Mouse (Mus musculus): ENCODE results near the gene Katnal1. TPM values are rescaled to one million over a fixed set of nuclear protein-coding genes. Genes with fewer than 3 reads are reported as not detected.

Gene Katnal1
- polyA plus RNA-seq, 1 experiment from 2014 or later = 17.4 TPM

DNA sequence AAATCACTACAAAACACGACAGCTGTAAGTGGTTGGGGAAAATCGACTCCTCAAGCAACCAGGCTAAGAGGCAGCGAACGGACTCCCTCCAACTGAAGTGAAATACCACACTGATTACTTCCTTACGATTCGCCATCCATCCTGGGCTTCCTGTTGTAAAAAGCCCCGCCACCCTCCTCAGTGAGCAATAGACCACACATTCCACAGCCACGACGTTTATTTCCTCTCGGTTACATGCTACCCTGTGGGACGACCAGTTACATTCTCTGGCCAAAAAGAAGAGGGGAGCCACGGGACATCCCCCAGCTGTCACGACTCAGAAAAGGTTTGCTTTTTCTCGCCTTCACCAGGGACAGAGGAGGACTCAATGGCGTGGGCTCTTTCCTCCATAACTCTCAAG lies 20.9 kb upstream of the Katnal1 start:
- H3K36me3 ChIP-seq (ENCODE audit: control insufficient read depth, insufficient read depth, low read length) = no peaks in the 10 kb centered on the region
- H3K9me3 ChIP-seq (replicated peaks; ENCODE audit: control insufficient read depth, low read length) = no peaks in the 10 kb centered on the region; the same call in 1 of the 2 replicates
- ATAC-seq (replicated peaks; ENCODE audit: insufficient number of reproducible peaks, low FRiP score, low TSS enrichment) = no peak
- no peak overlapping the region; the same call in 1 of the 2 replicates for H3K27ac ChIP-seq (ENCODE audit: low read depth, low read length)
- no peaks in the 10 kb centered on the region for H3K27me3 ChIP-seq (ENCODE audit: control insufficient read depth, insufficient read depth, low read length)
- no peak overlapping the region for H3K9ac ChIP-seq (ENCODE audit: low read depth, low read length)
- H3K4me2 ChIP-seq = no peak overlapping the region
- peaks cover 3% of the 10 kb centered on the region for H3K4me1 ChIP-seq (ENCODE audit: control insufficient read depth, insufficient read depth, low read length)
- WGBS (ENCODE audit: insufficient replicate concordance) = 39% methylated on average over 15 of the region's 15 CpGs
- no peak overlapping the region for H3K4me3 ChIP-seq (ENCODE audit: low read depth, low read length)

DNA sequence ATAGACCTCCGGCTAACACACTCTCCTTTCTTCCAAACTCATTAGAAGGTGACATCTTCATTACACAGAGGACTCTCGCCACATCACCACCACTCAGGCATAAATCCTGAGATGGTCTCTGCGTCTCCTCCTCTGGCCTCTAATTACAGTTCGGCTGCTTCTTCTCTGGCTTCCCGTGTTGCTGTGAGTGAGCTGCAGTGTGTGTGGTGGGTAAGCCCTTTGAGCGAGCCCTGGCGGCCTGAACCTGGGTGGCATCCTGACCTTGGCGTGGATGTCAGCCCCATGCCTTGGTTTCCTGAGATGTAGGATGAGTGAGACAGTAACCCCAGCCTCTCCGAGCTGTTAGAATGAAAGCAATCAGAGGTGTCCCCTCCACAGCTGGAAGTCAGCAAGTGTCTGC lies 19.5 kb upstream of the Katnal1 start:
- ATAC-seq (replicated peaks; ENCODE audit: insufficient number of reproducible peaks, low FRiP score, low TSS enrichment) = no peak
- WGBS (ENCODE audit: insufficient replicate concordance) = 66% methylated on average over 9 of the region's 9 CpGs

DNA sequence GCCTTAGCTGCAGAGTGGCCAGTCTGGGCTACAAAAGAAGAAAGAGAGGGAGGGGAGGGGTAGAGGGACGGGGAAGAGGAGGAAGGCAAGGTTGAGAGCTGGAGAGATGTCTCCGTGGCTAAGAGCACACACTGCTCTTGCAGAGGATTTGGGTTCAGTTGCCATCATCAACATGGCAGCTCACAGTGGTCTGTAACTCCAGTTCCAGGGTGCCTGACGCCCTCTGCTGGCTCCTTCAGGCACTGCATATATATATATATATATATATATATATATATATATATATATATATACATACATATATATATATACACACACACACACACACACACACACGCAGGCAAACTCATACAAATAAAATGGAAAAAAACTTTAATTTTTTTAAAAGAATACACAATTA lies 18.3 kb upstream of the Katnal1 start:
- Histone ChIP-seq H3K9ac (ENCODE audit: low read depth, low read length) (no peak overlapping the region), H3K4me3 (ENCODE audit: low read depth, low read length) (no peak overlapping the region), H3K27me3 (ENCODE audit: control insufficient read depth, insufficient read depth, low read length) (no peaks in the 10 kb centered on the region), H3K36me3 (ENCODE audit: control insufficient read depth, insufficient read depth, low read length) (no peaks in the 10 kb centered on the region), H3K4me2 (no peak overlapping the region), H3K4me1 (ENCODE audit: control insufficient read depth, insufficient read depth, low read length) (peaks cover 3% of the 10 kb centered on the region; the same call in 1 of the 2 replicates), H3K9me3 (replicated peaks; ENCODE audit: control insufficient read depth, low read length) (peaks cover under 1% of the 10 kb centered on the region; the same call in 1 of the 2 replicates), H3K27ac (ENCODE audit: low read depth, low read length) (no peak overlapping the region)
- ATAC-seq (replicated peaks; ENCODE audit: insufficient number of reproducible peaks, low FRiP score, low TSS enrichment) = no peak
- WGBS (ENCODE audit: insufficient replicate concordance) = 73% methylated on average over 4 of the region's 4 CpGs

More for the DNA sequence above, 19.5 kb upstream of the Katnal1 start:
- 0 out of 2 replicates have a peak overlapping the region, but pooled peaks have one; percentile 22 for H3K9ac ChIP-seq (ENCODE audit: low read depth, low read length)
- no peak overlapping the region for H3K27ac ChIP-seq (ENCODE audit: low read depth, low read length)
- no peaks in the 10 kb centered on the region for H3K27me3 ChIP-seq (ENCODE audit: control insufficient read depth, insufficient read depth, low read length)
- H3K4me2 ChIP-seq = no peak overlapping the region
- H3K4me3 ChIP-seq (ENCODE audit: low read depth, low read length) = no peak overlapping the region
- no peaks in the 10 kb centered on the region for H3K36me3 ChIP-seq (ENCODE audit: control insufficient read depth, insufficient read depth, low read length)
- H3K4me1 ChIP-seq (ENCODE audit: control insufficient read depth, insufficient read depth, low read length) = peaks cover 3% of the 10 kb centered on the region; the same call in 1 of the 2 replicates
- no peaks in the 10 kb centered on the region for H3K9me3 ChIP-seq (replicated peaks; ENCODE audit: control insufficient read depth, low read length)

DNA sequence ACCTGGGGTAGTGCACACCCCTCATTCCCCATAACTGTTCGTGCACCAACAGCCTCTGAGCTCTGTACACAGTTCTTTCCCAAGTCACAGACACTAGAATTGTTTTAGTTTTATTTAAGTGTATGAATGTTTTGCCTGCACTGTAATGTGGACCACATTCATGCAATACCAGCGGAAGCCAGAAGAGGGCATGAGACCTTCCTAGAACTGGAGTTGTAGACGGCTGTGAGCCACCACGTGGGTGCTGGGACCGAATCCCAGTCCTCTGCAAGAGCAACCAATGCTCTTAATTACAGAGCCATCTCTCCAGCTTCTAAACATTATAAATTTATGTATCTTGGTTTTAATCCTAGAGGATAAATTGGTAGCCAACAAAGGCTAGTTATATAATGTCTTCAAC lies 17.7 kb upstream of the Katnal1 start:
- H3K4me3 ChIP-seq (ENCODE audit: low read depth, low read length) = no peak overlapping the region
- H3K4me1 ChIP-seq (ENCODE audit: control insufficient read depth, insufficient read depth, low read length) = peaks cover 3% of the 10 kb centered on the region; the same call in 1 of the 2 replicates
- H3K27me3 ChIP-seq (ENCODE audit: control insufficient read depth, insufficient read depth, low read length) = no peaks in the 10 kb centered on the region
- H3K4me2 ChIP-seq = no peak overlapping the region
- H3K9me3 ChIP-seq (replicated peaks; ENCODE audit: control insufficient read depth, low read length) = peaks cover 2% of the 10 kb centered on the region; the same call in 1 of the 2 replicates
- WGBS (ENCODE audit: insufficient replicate concordance) = 71% methylated on average over 5 of the region's 5 CpGs
- H3K27ac ChIP-seq (ENCODE audit: low read depth, low read length) = no peak overlapping the region
- ATAC-seq (replicated peaks; ENCODE audit: insufficient number of reproducible peaks, low FRiP score, low TSS enrichment) = no peak
- H3K9ac ChIP-seq (ENCODE audit: low read depth, low read length) = no peak overlapping the region
- H3K36me3 ChIP-seq (ENCODE audit: control insufficient read depth, insufficient read depth, low read length) = no peaks in the 10 kb centered on the region

DNA sequence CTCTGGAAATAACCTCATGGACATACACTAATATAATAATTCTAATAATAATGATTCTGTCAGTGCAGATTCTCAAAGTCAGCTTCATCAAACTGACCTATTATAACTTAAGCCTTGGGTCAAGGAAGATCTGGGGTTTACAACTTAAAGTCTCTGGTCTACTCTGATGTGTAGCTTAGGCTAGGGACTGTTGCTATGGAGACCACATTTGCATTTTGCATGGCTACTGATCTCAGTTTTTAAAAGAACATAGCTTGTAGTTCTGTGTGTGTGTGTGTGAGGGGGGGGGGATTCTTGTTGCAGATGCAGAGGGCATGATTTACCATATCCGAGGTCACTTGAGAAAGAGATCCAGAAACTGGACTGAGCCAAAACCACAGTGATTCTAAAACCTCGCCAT lies 16.6 kb upstream of the Katnal1 start:
- Histone ChIP-seq H3K27me3 (ENCODE audit: control insufficient read depth, insufficient read depth, low read length) (no peaks in the 10 kb centered on the region), H3K4me3 (ENCODE audit: low read depth, low read length) (no peak overlapping the region), H3K36me3 (ENCODE audit: control insufficient read depth, insufficient read depth, low read length) (no peaks in the 10 kb centered on the region), H3K9ac (ENCODE audit: low read depth, low read length) (no peak overlapping the region), H3K4me2 (no peak overlapping the region), H3K9me3 (replicated peaks; ENCODE audit: control insufficient read depth, low read length) (peaks cover 2% of the 10 kb centered on the region; the same call in 1 of the 2 replicates), H3K4me1 (ENCODE audit: control insufficient read depth, insufficient read depth, low read length) (peaks cover 3% of the 10 kb centered on the region; the same call in 1 of the 2 replicates), H3K27ac (ENCODE audit: low read depth, low read length) (no peak overlapping the region)
- 64% methylated on average over 2 of the region's 2 CpGs for WGBS (ENCODE audit: insufficient replicate concordance)
- no peak for ATAC-seq (replicated peaks; ENCODE audit: insufficient number of reproducible peaks, low FRiP score, low TSS enrichment)

DNA sequence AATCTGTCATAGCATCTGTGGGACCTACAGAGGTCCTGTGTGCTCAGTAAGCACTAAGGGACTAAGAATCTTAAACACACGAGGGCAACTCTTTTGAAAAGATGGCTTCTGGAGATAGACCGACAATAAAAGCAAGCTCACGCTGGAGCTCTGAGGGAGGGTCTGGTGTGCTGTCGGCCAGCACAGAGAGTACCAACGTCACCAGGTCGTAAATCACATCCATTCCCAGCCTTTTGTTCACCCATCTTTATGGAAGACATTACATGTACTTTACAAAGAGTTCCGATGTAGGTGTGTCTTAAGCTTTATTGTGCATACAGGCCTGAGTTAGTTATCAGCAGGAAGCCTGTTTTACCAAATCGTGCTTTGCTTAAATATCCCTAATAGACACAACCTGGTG lies 14.9 kb upstream of the Katnal1 start:
- H3K27me3 ChIP-seq (ENCODE audit: control insufficient read depth, insufficient read depth, low read length) = no peaks in the 10 kb centered on the region
- no peak overlapping the region for H3K4me2 ChIP-seq
- WGBS (ENCODE audit: insufficient replicate concordance) = 61% methylated on average over 8 of the region's 8 CpGs
- peaks cover 2% of the 10 kb centered on the region; the same call in 1 of the 2 replicates for H3K9me3 ChIP-seq (replicated peaks; ENCODE audit: control insufficient read depth, low read length)
- no peak for ATAC-seq (replicated peaks; ENCODE audit: insufficient number of reproducible peaks, low FRiP score, low TSS enrichment)
- H3K9ac ChIP-seq (ENCODE audit: low read depth, low read length) = no peak overlapping the region
- H3K4me3 ChIP-seq (ENCODE audit: low read depth, low read length) = no peak overlapping the region
- no peaks in the 10 kb centered on the region for H3K36me3 ChIP-seq (ENCODE audit: control insufficient read depth, insufficient read depth, low read length)
- no peak overlapping the region for H3K27ac ChIP-seq (ENCODE audit: low read depth, low read length)
- no peaks in the 10 kb centered on the region for H3K4me1 ChIP-seq (ENCODE audit: control insufficient read depth, insufficient read depth, low read length)

DNA sequence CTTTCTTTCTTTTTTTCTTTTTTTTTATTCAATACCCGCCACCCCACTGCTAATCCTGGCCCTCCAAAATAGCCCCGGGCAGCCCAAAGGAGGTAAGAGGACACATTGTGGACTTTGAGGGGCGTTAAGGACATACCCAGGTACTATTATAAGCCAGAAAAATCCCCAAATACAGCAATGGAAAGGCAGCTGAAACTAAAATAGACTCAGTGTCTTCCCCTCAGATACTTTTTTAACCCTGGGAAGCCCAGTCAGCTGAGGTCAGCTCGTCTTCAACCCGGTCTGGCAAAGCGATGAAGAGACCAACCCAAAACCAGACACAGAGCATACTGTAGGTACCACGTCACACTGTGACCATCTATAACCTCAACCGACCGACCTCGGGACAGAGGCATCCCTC lies 14.3 kb upstream of the Katnal1 start:
- no peak for ATAC-seq (replicated peaks; ENCODE audit: insufficient number of reproducible peaks, low FRiP score, low TSS enrichment)
- no peaks in the 10 kb centered on the region for H3K27me3 ChIP-seq (ENCODE audit: control insufficient read depth, insufficient read depth, low read length)
- no peaks in the 10 kb centered on the region for H3K36me3 ChIP-seq (ENCODE audit: control insufficient read depth, insufficient read depth, low read length)
- H3K4me2 ChIP-seq = no peak overlapping the region
- no peak overlapping the region for H3K27ac ChIP-seq (ENCODE audit: low read depth, low read length)
- H3K4me3 ChIP-seq (ENCODE audit: low read depth, low read length) = no peak overlapping the region
- WGBS (ENCODE audit: insufficient replicate concordance) = 80% methylated on average over 10 of the region's 10 CpGs
- H3K4me1 ChIP-seq (ENCODE audit: control insufficient read depth, insufficient read depth, low read length) = no peaks in the 10 kb centered on the region
- peaks cover 2% of the 10 kb centered on the region; the same call in 1 of the 2 replicates for H3K9me3 ChIP-seq (replicated peaks; ENCODE audit: control insufficient read depth, low read length)
- no peak overlapping the region for H3K9ac ChIP-seq (ENCODE audit: low read depth, low read length)

DNA sequence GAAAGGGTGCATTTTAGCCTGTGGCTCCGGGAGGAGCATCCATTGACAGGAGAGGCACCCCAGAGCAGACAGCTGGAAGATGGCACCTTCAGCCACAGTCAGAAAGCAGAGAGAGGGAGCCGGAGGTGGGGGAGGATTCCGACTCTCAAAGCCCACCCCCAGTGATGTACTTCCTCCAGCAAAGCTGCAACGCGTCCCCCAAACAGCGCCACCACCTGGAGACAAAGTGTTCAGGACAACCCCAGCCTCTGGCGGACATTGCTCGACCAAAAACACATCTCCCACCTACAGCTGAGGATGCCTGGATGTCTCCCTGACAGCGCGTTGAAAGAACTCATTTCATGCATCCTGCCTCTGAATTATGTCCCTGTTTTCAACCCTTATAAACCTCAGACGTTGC lies 13.8 kb upstream of the Katnal1 start:
- Histone ChIP-seq H3K9ac (ENCODE audit: low read depth, low read length) (no peak overlapping the region), H3K9me3 (replicated peaks; ENCODE audit: control insufficient read depth, low read length) (peaks cover 2% of the 10 kb centered on the region; the same call in 1 of the 2 replicates), H3K4me1 (ENCODE audit: control insufficient read depth, insufficient read depth, low read length) (no peaks in the 10 kb centered on the region), H3K27me3 (ENCODE audit: control insufficient read depth, insufficient read depth, low read length) (no peaks in the 10 kb centered on the region), H3K36me3 (ENCODE audit: control insufficient read depth, insufficient read depth, low read length) (no peaks in the 10 kb centered on the region), H3K4me3 (ENCODE audit: low read depth, low read length) (no peak overlapping the region), H3K4me2 (no peak overlapping the region), H3K27ac (ENCODE audit: low read depth, low read length) (no peak overlapping the region)
- ATAC-seq (replicated peaks; ENCODE audit: insufficient number of reproducible peaks, low FRiP score, low TSS enrichment) = no peak
- WGBS (ENCODE audit: insufficient replicate concordance) = 67% methylated on average over 11 of the region's 11 CpGs

DNA sequence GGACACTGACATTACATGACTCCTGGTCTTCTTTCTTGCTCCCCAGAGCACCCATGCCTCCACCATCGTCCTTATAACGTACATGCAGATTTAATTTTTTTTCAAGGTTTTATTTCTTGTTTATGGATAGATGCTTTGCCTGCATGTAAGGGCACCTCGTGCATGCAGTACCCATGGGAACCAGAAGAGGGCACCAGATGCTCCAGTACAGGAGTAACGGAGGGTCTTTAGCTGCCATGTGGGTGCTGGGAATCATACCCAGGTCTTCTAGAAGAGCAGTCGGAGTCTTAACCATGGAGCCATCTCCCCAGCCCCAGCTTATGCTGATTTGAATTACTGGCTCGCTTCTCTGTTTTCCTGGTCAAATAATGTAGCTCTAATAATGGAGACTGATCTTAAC lies 13.2 kb upstream of the Katnal1 start:
- Histone ChIP-seq H3K36me3 (ENCODE audit: control insufficient read depth, insufficient read depth, low read length) (no peaks in the 10 kb centered on the region), H3K9me3 (replicated peaks; ENCODE audit: control insufficient read depth, low read length) (peaks cover 2% of the 10 kb centered on the region; the same call in 1 of the 2 replicates), H3K27ac (ENCODE audit: low read depth, low read length) (no peak overlapping the region), H3K4me1 (ENCODE audit: control insufficient read depth, insufficient read depth, low read length) (no peaks in the 10 kb centered on the region), H3K4me3 (ENCODE audit: low read depth, low read length) (no peak overlapping the region), H3K9ac (ENCODE audit: low read depth, low read length) (no peak overlapping the region), H3K4me2 (no peak overlapping the region), H3K27me3 (ENCODE audit: control insufficient read depth, insufficient read depth, low read length) (no peaks in the 10 kb centered on the region)
- 88% methylated on average over 6 of the region's 6 CpGs for WGBS (ENCODE audit: insufficient replicate concordance)
- ATAC-seq (replicated peaks; ENCODE audit: insufficient number of reproducible peaks, low FRiP score, low TSS enrichment) = no peak
